ENCODE assay signal across 8 mouse cellular contexts in the genomic region with DNA sequence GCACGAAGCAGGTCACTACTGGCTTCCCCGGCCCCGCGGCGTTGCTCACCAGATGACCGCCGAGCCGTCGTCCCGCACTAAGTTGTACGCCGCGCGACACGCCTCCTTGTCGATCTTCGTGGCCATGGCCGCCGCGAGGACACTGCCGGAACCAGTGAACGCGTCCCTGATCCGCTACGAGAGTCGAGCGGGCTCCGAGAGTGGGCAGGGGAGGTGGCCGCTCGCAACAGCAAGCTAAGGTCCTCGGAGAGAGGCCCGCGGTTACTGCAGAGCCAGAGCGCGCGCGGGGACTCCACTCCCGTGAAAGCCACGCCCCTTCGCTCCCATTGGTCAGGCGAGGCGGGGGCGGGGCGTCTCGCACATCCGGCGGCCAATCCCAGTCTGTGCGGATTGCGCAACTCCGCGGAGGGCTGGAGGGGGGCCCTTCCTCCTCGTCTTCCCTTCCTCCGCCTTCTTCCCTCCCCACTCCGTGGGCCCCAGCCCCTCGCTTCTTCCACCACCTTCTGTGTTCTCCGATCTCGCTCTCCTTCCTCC. TPM values are rescaled to one million over a fixed set of nuclear protein-coding genes. Genes with fewer than 3 reads are reported as not detected.
DNase-seq lines count a peak whose midpoint lies in the region; ATAC-seq and TF ChIP-seq lines count a peak whose summit lies in the region.

A gene (minus strand): TSS at position 270 of the 534 bp plus-strand sequence.

- no peak for TF ChIP-seq RAD21 in MEL (IDR thresholded peaks at IDR 0.05; ENCODE audit: low read depth, low read length)

- H3K4me1 ChIP-seq in MEL (ENCODE audit: control insufficient read depth in 1 of 2, insufficient read depth in 2 of 2, low read length in 2 of 2) = peaks cover 6 to 11% of the 10 kb centered on the region in 2 experiments; a peak in 3 of 4 replicates
- H3K4me1 ChIP-seq in cerebellum, adult 2 months (ENCODE audit: control insufficient read depth, insufficient read depth, low read length) = peaks cover 22% of the 10 kb centered on the region
- peaks cover 20% of the 10 kb centered on the region for H3K4me1 ChIP-seq in lung, embryonic 16.5 days (replicated peaks; ENCODE audit: control insufficient read depth, insufficient read depth, low read length)

- H3K36me3 ChIP-seq in MEL (ENCODE audit: control insufficient read depth in 1 of 2, insufficient read depth in 2 of 2, low read length in 2 of 2) = peaks cover 0 to 4% of the 10 kb centered on the region in 2 experiments; a peak in 2 of 4 replicates
- H3K36me3 ChIP-seq in lung, embryonic 16.5 days (ENCODE audit: control insufficient read depth, insufficient read depth, low read length) = no peaks in the 10 kb centered on the region

- H3K27ac ChIP-seq in MEL (ENCODE audit: control insufficient read depth, low read depth, low read length) = peak within 1 kb of the TSS; percentile 38; the same call in 1 of the 2 replicates
- H3K27ac ChIP-seq in cerebellum, adult 2 months (ENCODE audit: insufficient read depth, low read length) = peak within 1 kb of the TSS; percentile 82
- H3K27ac ChIP-seq in lung, embryonic 16.5 days (ENCODE audit: low read length) = peak within 1 kb of the TSS; percentile 63

- peak; percentile 84 to 87 for ATAC-seq in hematopoietic stem cell, adult 5-6 weeks (replicated peaks in 1 of 2; ENCODE audit: insufficient read depth in 1 of 2, low FRiP score in 2 of 2, low TSS enrichment in 1 of 2, low read depth in 1 of 2, poor library complexity in 2 of 2, severe bottlenecking in 2 of 2)
- peak; percentile 96 for ATAC-seq in lung, embryonic 16.5 days (ENCODE audit: low read depth)

- peaks cover 1% of the 10 kb centered on the region; the same call in 1 of the 2 replicates for H3K79me2 ChIP-seq in MEL (ENCODE audit: control insufficient read depth, insufficient read depth, low read length, poor library complexity)

- H3K27me3 ChIP-seq in MEL (ENCODE audit: control insufficient read depth in 1 of 2, insufficient read depth in 2 of 2, low read length in 2 of 2) = peaks cover 6 to 7% of the 10 kb centered on the region in 2 experiments
- no peaks in the 10 kb centered on the region for H3K27me3 ChIP-seq in cerebellum, adult 2 months (ENCODE audit: control insufficient read depth, insufficient read depth, low read length)
- H3K27me3 ChIP-seq in lung, embryonic 16.5 days (ENCODE audit: control insufficient read depth, insufficient read depth, low read depth, low read length) = no peaks in the 10 kb centered on the region

- TF ChIP-seq POLR2A in MEL (IDR thresholded peaks at IDR 0.05; ENCODE audit: control insufficient read depth in 1 of 2, insufficient read depth in 1 of 2, low read depth in 1 of 2, low read length in 2 of 2, poor library complexity in 1 of 2) = peak; percentile 89 to 92
- peak; percentile 99 for TF ChIP-seq POLR2A in cerebellum, adult 2 months (IDR thresholded peaks at IDR 0.05; ENCODE audit: borderline replicate concordance, insufficient read depth, low read length)

- no peaks in the 10 kb centered on the region for H3K9me3 ChIP-seq in MEL (replicated peaks; ENCODE audit: insufficient read depth, low read length)
- no peaks in the 10 kb centered on the region for H3K9me3 ChIP-seq in lung, embryonic 16.5 days (ENCODE audit: control insufficient read depth, low read length)

- TF ChIP-seq EP300 in MEL (IDR thresholded peaks at IDR 0.05; ENCODE audit: low read depth in 1 of 2, low read length in 2 of 2) = peak; percentile 20 to 35; a peak in 1 of 4 replicates

- H3K4me3 ChIP-seq in MEL (ENCODE audit: control insufficient read depth in 1 of 2, insufficient read depth in 1 of 2, low read depth in 2 of 2, low read length in 2 of 2) = peak within 1 kb of the TSS; percentile 84 to 88
- peak within 1 kb of the TSS; percentile 94 for H3K4me3 ChIP-seq in cerebellum, adult 2 months (replicated peaks; ENCODE audit: insufficient read depth, low read depth, low read length)
- H3K4me3 ChIP-seq in lung, embryonic 16.5 days (ENCODE audit: low read length) = peak within 1 kb of the TSS; percentile 72

- no peak for TF ChIP-seq CTCF in MEL (IDR thresholded peaks at IDR 0.05 in 2 of 3, conservative IDR thresholded peaks at IDR 0.05 in 1 of 3; ENCODE audit: control insufficient read depth in 1 of 3, insufficient read depth in 1 of 3, low read depth in 2 of 3, low read length in 3 of 3, poor library complexity in 1 of 3, severe bottlenecking in 1 of 3)
- no peak for TF ChIP-seq CTCF in cerebellum, adult 2 months (IDR thresholded peaks at IDR 0.05; ENCODE audit: borderline replicate concordance, insufficient read depth, low read depth, low read length)

- DNase-seq in MEL (ENCODE audit: low read depth, low spot score) = peak; percentile 96
- peak; percentile 98 for DNase-seq in cerebellum, adult 2 months
- peak; percentile 90 for DNase-seq in forelimb bud, embryonic 11.5 days (ENCODE audit: low read depth, low spot score)
- DNase-seq in layer of hippocampus, adult 9-10 months (ENCODE audit: low spot score) = peak; percentile 92
- peak; percentile 94 for DNase-seq in ovary, postnatal 10 days (ENCODE audit: low spot score)
- DNase-seq in thymus, postnatal 10 days (ENCODE audit: low spot score in 2 of 2) = peak; percentile 96 to 98

- peak within 1 kb of the TSS; percentile 86 for H3K9ac ChIP-seq in MEL (ENCODE audit: control insufficient read depth, low read depth, low read length, poor library complexity, severe bottlenecking)
- H3K9ac ChIP-seq in lung, embryonic 16.5 days (ENCODE audit: low read length) = peak within 1 kb of the TSS; percentile 83

- under 1% methylated on average over 57 of the region's 57 CpGs for WGBS in cerebellum, adult 2 months
- under 1% methylated on average over 46 of the region's 57 CpGs for WGBS in lung, embryonic 16.5 days

- peak within 1 kb of the TSS; percentile 75 for H3K4me2 ChIP-seq in lung, embryonic 16.5 days (ENCODE audit: low read depth, low read length)

TF ChIP-seq in MEL, 35 proteins besides CTCF, POLR2A, EP300 and RAD21:
- TF ChIP-seq MAX (IDR thresholded peaks at IDR 0.05; ENCODE audit: low read length) = peak; percentile 44
- no peak for TF ChIP-seq BHLHE40 (IDR thresholded peaks at IDR 0.05; ENCODE audit: borderline replicate concordance, low read depth, low read length)
- TF ChIP-seq NELFE (IDR thresholded peaks at IDR 0.05; ENCODE audit: low read depth, low read length) = peak; percentile 87
- TF ChIP-seq GABPA (IDR thresholded peaks at IDR 0.05; ENCODE audit: low read depth, low read length) = no peak
- TF ChIP-seq USF1 (IDR thresholded peaks at IDR 0.05; ENCODE audit: low read depth, low read length) = 0 out of 2 replicates have a peak, but pooled peaks have one; percentile 7
- peak; percentile 41; the same call in 1 of the 2 replicates for TF ChIP-seq MXI1 (IDR thresholded peaks at IDR 0.05; ENCODE audit: low read depth, low read length)
- TF ChIP-seq NRF1 (IDR thresholded peaks at IDR 0.05; ENCODE audit: insufficient read depth, low read depth, low read length, poor library complexity, severe bottlenecking) = peak; percentile 50; the same call in 1 of the 2 replicates
- no peak for TF ChIP-seq MYB (IDR thresholded peaks at IDR 0.05; ENCODE audit: low read depth, low read length)
- TF ChIP-seq CHD2 (IDR thresholded peaks at IDR 0.05; ENCODE audit: low read length) = no peak
- no peak for TF ChIP-seq KAT2A (conservative IDR thresholded peaks at IDR 0.05; ENCODE audit: low read depth, low read length)
- TF ChIP-seq TCF12 (IDR thresholded peaks at IDR 0.05; ENCODE audit: low read depth, low read length) = peak; percentile 74
- no peak for TF ChIP-seq GATA1 (IDR thresholded peaks at IDR 0.05; ENCODE audit: low read depth, low read length)
- no peak for TF ChIP-seq USF2 (IDR thresholded peaks at IDR 0.05; ENCODE audit: borderline replicate concordance in 1 of 2, insufficient read depth in 1 of 2, low read depth in 1 of 2, low read length in 2 of 2)
- no peak for TF ChIP-seq SMC3 (IDR thresholded peaks at IDR 0.05; ENCODE audit: low read depth, low read length)
- TF ChIP-seq ZMIZ1 (IDR thresholded peaks at IDR 0.05; ENCODE audit: low read depth, low read length) = peak; percentile 85
- TF ChIP-seq MEF2A (IDR thresholded peaks at IDR 0.05; ENCODE audit: extremely low read depth, insufficient replicate concordance, low read depth, low read length, poor library complexity, severe bottlenecking) = no peak
- TF ChIP-seq POLR2AphosphoS2 (IDR thresholded peaks at IDR 0.05; ENCODE audit: low read length) = peak; percentile 90
- TF ChIP-seq JUND (IDR thresholded peaks at IDR 0.05; ENCODE audit: low read depth, low read length) = no peak
- 0 out of 2 replicates have a peak, but pooled peaks have one; percentile 7 for TF ChIP-seq ETS1 (IDR thresholded peaks at IDR 0.05; ENCODE audit: low read depth, low read length)
- no peak for TF ChIP-seq MAFK (IDR thresholded peaks at IDR 0.05; ENCODE audit: borderline replicate concordance, low read depth, low read length)
- TF ChIP-seq CHD1 (IDR thresholded peaks at IDR 0.05; ENCODE audit: low read depth, low read length) = no peak
- peak; percentile 98 for TF ChIP-seq MAZ (IDR thresholded peaks at IDR 0.05; ENCODE audit: low read depth, low read length)
- no peak for TF ChIP-seq ZNF384 (IDR thresholded peaks at IDR 0.05; ENCODE audit: low read depth, low read length)
- no peak for TF ChIP-seq E2F4 (IDR thresholded peaks at IDR 0.05; ENCODE audit: borderline replicate concordance, low read depth, low read length)
- no peak for TF ChIP-seq POLR2AphosphoS5 (IDR thresholded peaks at IDR 0.05; ENCODE audit: borderline replicate concordance, low read depth, low read length)
- no peak for TF ChIP-seq ZC3H11A (IDR thresholded peaks at IDR 0.05; ENCODE audit: low read depth, low read length)
- TF ChIP-seq ELF1 (IDR thresholded peaks at IDR 0.05; ENCODE audit: low read depth, low read length) = peak; percentile 49; the same call in 1 of the 2 replicates
- peak; percentile 55; the same call in 1 of the 2 replicates for TF ChIP-seq SIN3A (IDR thresholded peaks at IDR 0.05; ENCODE audit: low read length)
- no peak for TF ChIP-seq TAL1 (IDR thresholded peaks at IDR 0.05; ENCODE audit: low read length)
- peak; percentile 85 for TF ChIP-seq TBP (IDR thresholded peaks at IDR 0.05; ENCODE audit: low read depth, low read length)
- 0 out of 2 replicates have a peak, but pooled peaks have one; percentile 34 for TF ChIP-seq RCOR1 (IDR thresholded peaks at IDR 0.05; ENCODE audit: low read depth, low read length)

RNA-seq across cellular contexts. Expression of the gene that starts here (rescaled TPM):
- total RNA-seq in MEL (2012; rRNA removed) = 60.5 and 70.3 TPM in 2 replicates
- polyA plus RNA-seq in MEL (2012; ENCODE audit: insufficient read depth in 1 of 2, insufficient read length in 2 of 2, low read depth in 1 of 2, low replicate concordance in 2 of 2, missing spikeins in 1 of 2) = 100 to 1,000 TPM in 1 of 2 experiments, not detected in 1; 114 TPM
- polyA plus RNA-seq in cerebellum, adult 2 months (2012; rRNA removed) = 149 and 156 TPM in 2 replicates
- 84.9 and 161 TPM in 2 replicates for total RNA-seq in hematopoietic stem cell, adult 5-6 weeks (2017)
- 78.4 and 88.5 TPM in 2 replicates for polyA plus RNA-seq in lung, embryonic 16.5 days (2015; fragmentation: Nextera tagmentation; extraction: Ambion mirVana)

Comparison
In these comparisons a context has a peak if more than half of its experiments do, and no peak if none do; other contexts are left out.
1. Peak in every context shown above with its lines: DNase-seq, ATAC-seq, H3K4me3 ChIP-seq and H3K27ac ChIP-seq.